Comparison of ENCODE assay signal across 8 mouse cellular contexts in the genomic region with DNA sequence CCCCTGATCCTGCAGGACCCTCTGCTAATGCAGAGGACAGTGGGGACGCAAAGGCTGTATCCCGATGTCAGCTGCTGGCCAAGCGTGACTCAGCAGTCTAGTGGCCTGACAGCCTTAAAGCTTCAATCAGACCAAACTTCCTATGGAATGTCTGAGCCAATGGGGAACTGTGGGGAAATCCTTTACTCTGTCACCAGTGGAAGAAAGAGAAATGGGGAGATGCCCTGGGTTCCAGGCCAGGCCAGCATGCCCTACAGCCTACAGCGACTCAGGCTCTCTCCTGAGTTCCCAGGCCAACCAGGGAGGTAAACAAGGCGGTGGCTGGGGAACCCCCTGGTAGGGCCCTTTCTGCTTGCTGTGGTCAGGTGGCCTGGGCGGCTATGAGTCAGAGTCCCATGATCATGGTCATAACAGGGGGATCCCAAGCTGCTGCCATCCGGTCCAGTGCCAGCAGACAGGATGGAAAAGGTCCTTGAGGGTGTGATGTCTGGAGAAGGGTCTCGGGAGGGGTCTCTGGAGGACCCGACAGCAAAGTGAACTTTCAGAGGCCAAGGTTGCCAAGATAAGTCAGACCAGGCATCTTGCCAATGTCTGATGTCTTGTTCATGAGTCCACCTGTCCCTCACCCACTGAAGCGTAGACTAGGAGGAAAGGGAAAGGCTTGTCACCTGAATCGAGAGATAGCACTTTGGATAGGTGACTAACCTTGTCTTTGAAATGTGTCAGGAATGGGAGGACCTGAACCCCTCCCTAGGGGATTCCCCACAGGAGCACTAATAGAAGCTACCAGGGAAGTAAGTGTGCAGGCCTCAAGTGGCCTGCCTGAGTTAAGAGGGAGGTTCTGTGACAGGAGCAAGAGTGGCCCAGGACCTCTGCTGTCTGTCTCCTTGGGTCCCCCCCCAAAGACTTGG. TPM values are rescaled to one million over a fixed set of nuclear protein-coding genes. Genes with fewer than 3 reads are reported as not detected.
DNase-seq lines count a peak whose midpoint lies in the region; ATAC-seq and TF ChIP-seq lines count a peak whose summit lies in the region.

No protein-coding gene starts in this region.

- no peaks in the 10 kb centered on the region for H3K27me3 ChIP-seq in liver, embryonic 14.5 days (ENCODE audit: control insufficient read depth, insufficient read depth, low read length)
- no peaks in the 10 kb centered on the region for H3K27me3 ChIP-seq in stomach, embryonic 16.5 days (ENCODE audit: control insufficient read depth, insufficient read depth, low read length)

- peaks cover 32 to 42% of the 10 kb centered on the region in 2 experiments for H3K4me1 ChIP-seq in liver, embryonic 14.5 days (replicated peaks; ENCODE audit: control insufficient read depth in 2 of 2, insufficient read depth in 2 of 2, low read length in 1 of 2)
- peaks cover 25% of the 10 kb centered on the region for H3K4me1 ChIP-seq in stomach, embryonic 16.5 days (ENCODE audit: control insufficient read depth, insufficient read depth, low read length)

- no peaks in the 10 kb centered on the region for H3K9me3 ChIP-seq in liver, embryonic 14.5 days (ENCODE audit: control insufficient read depth, low read length)
- H3K9me3 ChIP-seq in stomach, embryonic 16.5 days (replicated peaks; ENCODE audit: control insufficient read depth, low read length) = no peaks in the 10 kb centered on the region

- ATAC-seq in liver, embryonic 14.5 days (ENCODE audit: insufficient read depth) = no peak
- peak; percentile 57 for ATAC-seq in stomach, embryonic 16.5 days (ENCODE audit: insufficient read depth, low FRiP score)

- intact Hi-C loops in heart, postnatal 14 days (cut with DNase I) = no loop called here

- no peak for TF ChIP-seq CTCF in liver, embryonic 14.5 days (IDR thresholded peaks at IDR 0.05; ENCODE audit: low read depth)

- DNase-seq in cerebellum, adult 18-20 months = peak; percentile 62 to 73
- DNase-seq in cerebellum, postnatal 4 days (ENCODE audit: low spot score in 2 of 2) = no peak
- DNase-seq in MN1 (ENCODE audit: low spot score) = peak; percentile 95
- peak; percentile 61 to 66 for DNase-seq in cerebellum, postnatal 36 days
- DNase-seq in heart, postnatal 14 days = peak; percentile 75 to 81
- DNase-seq in liver, embryonic 14.5 days (ENCODE audit: low read depth in 3 of 3, low spot score in 3 of 3) = no peak
- DNase-seq in frontal cortex, adult 2 months (ENCODE audit: extremely low spot score in 1 of 2, low spot score in 1 of 2) = no peak

- no peak overlapping the region for H3K4me3 ChIP-seq in liver, embryonic 14.5 days (ENCODE audit: insufficient read depth in 1 of 2, low read depth in 2 of 2, low read length in 2 of 2)
- H3K4me3 ChIP-seq in stomach, embryonic 16.5 days (replicated peaks; ENCODE audit: low read length) = no peak overlapping the region

- 60% methylated on average over 11 of the region's 11 CpGs for WGBS in liver, embryonic 14.5 days (ENCODE audit: insufficient replicate concordance)
- WGBS in stomach, embryonic 16.5 days = 49% methylated on average over 11 of the region's 11 CpGs

- H3K36me3 ChIP-seq in liver, embryonic 14.5 days (replicated peaks; ENCODE audit: control insufficient read depth, insufficient read depth, low read depth) = peaks cover under 1% of the 10 kb centered on the region; the same call in 1 of the 2 replicates
- no peaks in the 10 kb centered on the region for H3K36me3 ChIP-seq in stomach, embryonic 16.5 days (ENCODE audit: control insufficient read depth, insufficient read depth, low read length)

- TF ChIP-seq EP300 in liver, embryonic 14.5 days (IDR thresholded peaks at IDR 0.05; ENCODE audit: low read depth) = no peak

- peak overlapping the region; percentile 28; the same call in 1 of the 2 replicates for H3K27ac ChIP-seq in liver, embryonic 14.5 days
- H3K27ac ChIP-seq in stomach, embryonic 16.5 days (ENCODE audit: low read length) = peak overlapping the region; percentile 3

- H3K9ac ChIP-seq in liver, embryonic 14.5 days (replicated peaks) = no peak overlapping the region
- H3K9ac ChIP-seq in stomach, embryonic 16.5 days (ENCODE audit: low read length) = no peak overlapping the region

- no peak overlapping the region for H3K4me2 ChIP-seq in liver, embryonic 14.5 days (ENCODE audit: low read depth)
- H3K4me2 ChIP-seq in stomach, embryonic 16.5 days (ENCODE audit: low read depth, low read length) = no peak overlapping the region

RNA-seq across cellular contexts. Expression of a gene that starts 2.4 kb away (rescaled TPM):
- total RNA-seq in heart, postnatal 14 days (2021) = 100 to 1,000 TPM in 1 of 2 experiments, 10 to 100 TPM in 1; 97.2 to 101 TPM
- polyA plus RNA-seq in liver, embryonic 14.5 days (2012; rRNA removed) = 14.8 and 16.6 TPM in 2 replicates
- 5.7 and 9.5 TPM in 2 replicates for polyA plus RNA-seq in liver, embryonic 14.5 days (2014; fragmentation: Nextera tagmentation; extraction: Ambion mirVana)
- polyA plus RNA-seq in stomach, embryonic 16.5 days (2015; fragmentation: Nextera tagmentation; extraction: Ambion mirVana) = 5.6 and 5.9 TPM in 2 replicates
- 57.7 and 59.8 TPM in 2 replicates for polyA plus RNA-seq in frontal cortex, adult 2 months (2012; rRNA removed)

RNA-seq across cellular contexts. Expression of a gene that starts 2.5 kb away (rescaled TPM):
- 100 to 1,000 TPM; 234 to 282 TPM for total RNA-seq in heart, postnatal 14 days (2021)
- 36.8 and 43.7 TPM in 2 replicates for polyA plus RNA-seq in liver, embryonic 14.5 days (2012; rRNA removed)
- polyA plus RNA-seq in liver, embryonic 14.5 days (2014; fragmentation: Nextera tagmentation; extraction: Ambion mirVana) = 103 and 117 TPM in 2 replicates
- polyA plus RNA-seq in stomach, embryonic 16.5 days (2015; fragmentation: Nextera tagmentation; extraction: Ambion mirVana) = 202 and 225 TPM in 2 replicates
- 334 and 368 TPM in 2 replicates for polyA plus RNA-seq in frontal cortex, adult 2 months (2012; rRNA removed)

RNA-seq across cellular contexts. Expression of a gene that starts 25.3 kb away (rescaled TPM):
- 1 to 10 TPM; 7.4 to 8.7 TPM for total RNA-seq in heart, postnatal 14 days (2021)
- 0.54 and 0.81 TPM in 2 replicates for polyA plus RNA-seq in liver, embryonic 14.5 days (2012; rRNA removed)
- polyA plus RNA-seq in liver, embryonic 14.5 days (2014; fragmentation: Nextera tagmentation; extraction: Ambion mirVana) = 0.61 and 0.83 TPM in 2 replicates
- polyA plus RNA-seq in stomach, embryonic 16.5 days (2015; fragmentation: Nextera tagmentation; extraction: Ambion mirVana) = 3.5 and 5.9 TPM in 2 replicates
- 25.2 and 27.1 TPM in 2 replicates for polyA plus RNA-seq in frontal cortex, adult 2 months (2012; rRNA removed)

RNA-seq across cellular contexts. Expression of a gene that starts 38.9 kb away (rescaled TPM):
- total RNA-seq in heart, postnatal 14 days (2021) = 1 to 10 TPM; 3.4 to 4.3 TPM
- polyA plus RNA-seq in liver, embryonic 14.5 days (2012; rRNA removed) = 7.4 and 7.6 TPM in 2 replicates
- 8.5 and 9.3 TPM in 2 replicates for polyA plus RNA-seq in liver, embryonic 14.5 days (2014; fragmentation: Nextera tagmentation; extraction: Ambion mirVana)
- polyA plus RNA-seq in stomach, embryonic 16.5 days (2015; fragmentation: Nextera tagmentation; extraction: Ambion mirVana) = 11.9 and 12.5 TPM in 2 replicates
- polyA plus RNA-seq in frontal cortex, adult 2 months (2012; rRNA removed) = 23.7 and 25.1 TPM in 2 replicates

Comparison
In these comparisons a context has a peak if more than half of its experiments do, and no peak if none do; other contexts are left out.
1. DNase-seq: peak in cerebellum, adult 18-20 months (2 of 2), MN1 (single experiment), cerebellum, postnatal 36 days (2 of 2) and heart, postnatal 14 days (2 of 2); none in cerebellum, postnatal 4 days (0 of 2), liver, embryonic 14.5 days (0 of 3) and frontal cortex, adult 2 months (0 of 2).